Mouse (Mus musculus): ENCODE data around the gene Coro1c.
"Not testable (repeated sequence)": the region's sequence is repeated elsewhere in the genome, so short reads cannot be mapped to it uniquely, and the experiment has no call there.

Gene Coro1c

DNA sequence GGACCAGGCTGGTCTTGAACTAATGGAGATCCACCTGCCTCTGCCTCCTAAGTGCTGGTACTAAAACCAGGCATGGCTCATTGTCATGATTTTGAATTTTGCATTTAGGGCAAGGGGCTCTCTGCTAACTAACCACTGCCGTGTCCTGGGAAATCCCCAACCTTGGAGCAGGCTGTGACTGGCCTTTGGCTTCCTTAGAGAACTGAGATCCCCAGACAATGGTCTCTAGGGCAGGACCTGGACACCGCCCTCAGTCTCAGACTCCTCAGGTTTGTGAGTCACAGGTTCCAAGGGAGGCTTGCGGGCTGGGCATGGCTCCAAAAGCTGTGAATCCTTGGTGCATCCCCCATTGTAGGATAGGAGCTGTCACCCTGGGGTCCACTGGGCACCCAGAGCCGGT lies 81.9 kb downstream of the Coro1c start:
- no peak for DNase-seq

DNA sequence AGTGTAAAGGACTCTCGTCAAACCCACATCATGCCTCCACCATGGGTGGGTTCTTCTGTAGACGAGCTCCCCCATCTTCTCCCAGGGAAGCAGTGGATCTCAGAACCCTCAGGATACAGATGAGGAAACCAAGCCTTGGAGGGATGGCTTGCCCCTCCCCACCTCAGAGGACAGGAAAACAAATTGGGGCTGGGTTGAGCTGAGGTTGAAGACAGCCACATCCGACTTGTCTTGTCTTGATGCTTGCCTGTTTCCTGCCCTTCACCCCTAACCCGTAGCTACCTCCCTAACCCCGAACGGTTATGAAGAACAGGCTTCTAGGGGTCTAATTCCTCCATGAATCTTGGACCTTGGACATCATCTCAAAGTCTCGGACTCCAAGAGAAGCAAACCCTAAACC lies 83.0 kb downstream of the Coro1c start:
- DNase-seq = no peak

DNA sequence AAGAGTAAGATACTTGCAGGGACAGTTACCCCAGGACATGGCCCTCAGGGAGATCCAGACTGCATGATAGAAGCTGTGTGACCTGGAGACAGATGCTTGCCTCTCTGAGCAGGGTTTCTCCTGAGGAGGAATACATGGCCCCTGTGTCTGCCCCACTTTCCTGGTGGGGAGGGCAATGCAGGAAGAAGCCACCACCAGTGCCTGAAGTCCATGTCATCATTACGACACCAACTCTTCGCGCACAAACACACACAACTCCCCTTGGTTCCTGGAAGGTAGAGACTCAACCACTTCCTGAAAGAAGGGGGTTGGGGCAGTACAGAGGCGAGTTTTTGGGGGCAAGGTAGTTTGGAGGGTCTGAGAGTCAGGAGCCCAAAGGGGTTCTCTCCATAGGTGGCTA lies 84.3 kb downstream of the Coro1c start:
- DNase-seq = no peak

DNA sequence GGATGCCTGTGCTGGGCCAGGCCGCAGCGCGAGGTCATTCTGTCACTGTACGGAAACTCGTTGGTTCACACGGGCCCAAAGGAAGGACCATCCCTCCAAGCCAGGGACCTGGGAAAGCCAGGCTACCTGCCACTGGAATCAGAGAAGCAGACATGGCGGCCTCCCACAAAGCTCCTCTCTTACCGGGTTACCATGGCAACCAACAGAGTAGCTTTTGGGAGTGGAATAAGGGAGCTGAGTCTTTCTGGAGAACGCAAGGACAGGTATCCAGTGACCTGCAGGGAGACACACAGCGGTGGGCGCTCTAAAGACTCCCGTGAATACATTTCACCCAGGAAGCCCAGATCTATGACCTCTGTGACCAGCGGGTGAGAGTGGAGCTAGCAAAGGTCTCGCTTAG lies 90.0 kb downstream of the Coro1c start:
- DNase-seq = no peak

DNA sequence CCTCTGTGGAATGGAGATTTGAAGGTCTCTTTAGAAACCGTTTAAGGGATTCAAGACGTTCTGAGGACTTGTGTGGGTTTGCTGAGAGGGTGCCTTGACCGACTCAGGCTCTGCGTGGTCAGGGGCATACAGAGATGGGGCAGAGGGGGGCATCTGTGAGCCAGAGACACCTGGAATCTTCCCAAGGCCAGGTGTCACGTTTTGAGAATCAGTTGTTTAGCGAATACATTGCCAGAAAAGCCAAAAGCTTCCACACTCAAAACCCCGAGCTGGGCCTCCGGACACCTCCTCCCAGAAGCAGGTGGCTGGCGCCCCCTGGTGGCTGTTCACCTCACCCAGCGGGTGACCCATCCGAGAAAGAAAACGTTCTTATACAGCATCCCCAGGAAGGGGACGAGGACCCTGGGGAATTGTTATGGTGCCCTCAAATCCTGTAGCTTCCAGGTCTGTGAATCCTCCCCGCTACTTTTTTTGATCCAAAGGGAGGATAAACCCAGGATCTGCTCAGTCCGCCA lies 92.9 kb downstream of the Coro1c start:
- DNase-seq = peak; percentile 39 to 48

DNA sequence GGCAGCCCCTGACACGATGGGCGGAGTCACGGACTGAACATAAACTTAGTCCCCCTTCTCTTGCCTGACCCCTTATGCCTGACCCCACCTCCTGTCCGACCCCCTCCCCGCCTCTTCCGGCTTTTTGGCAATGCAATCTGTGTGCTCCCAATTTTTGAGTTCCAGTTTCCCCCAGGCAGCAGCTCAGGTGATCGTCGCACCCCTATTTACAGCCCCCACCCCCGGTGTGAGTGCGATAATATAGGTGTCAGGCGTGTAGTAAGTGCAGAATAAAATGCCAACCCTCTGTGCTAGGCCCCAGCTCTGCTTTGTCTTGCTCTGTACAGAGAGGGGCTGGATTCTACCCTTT lies 93.5 kb downstream of the Coro1c start:
- no peak for DNase-seq

DNA sequence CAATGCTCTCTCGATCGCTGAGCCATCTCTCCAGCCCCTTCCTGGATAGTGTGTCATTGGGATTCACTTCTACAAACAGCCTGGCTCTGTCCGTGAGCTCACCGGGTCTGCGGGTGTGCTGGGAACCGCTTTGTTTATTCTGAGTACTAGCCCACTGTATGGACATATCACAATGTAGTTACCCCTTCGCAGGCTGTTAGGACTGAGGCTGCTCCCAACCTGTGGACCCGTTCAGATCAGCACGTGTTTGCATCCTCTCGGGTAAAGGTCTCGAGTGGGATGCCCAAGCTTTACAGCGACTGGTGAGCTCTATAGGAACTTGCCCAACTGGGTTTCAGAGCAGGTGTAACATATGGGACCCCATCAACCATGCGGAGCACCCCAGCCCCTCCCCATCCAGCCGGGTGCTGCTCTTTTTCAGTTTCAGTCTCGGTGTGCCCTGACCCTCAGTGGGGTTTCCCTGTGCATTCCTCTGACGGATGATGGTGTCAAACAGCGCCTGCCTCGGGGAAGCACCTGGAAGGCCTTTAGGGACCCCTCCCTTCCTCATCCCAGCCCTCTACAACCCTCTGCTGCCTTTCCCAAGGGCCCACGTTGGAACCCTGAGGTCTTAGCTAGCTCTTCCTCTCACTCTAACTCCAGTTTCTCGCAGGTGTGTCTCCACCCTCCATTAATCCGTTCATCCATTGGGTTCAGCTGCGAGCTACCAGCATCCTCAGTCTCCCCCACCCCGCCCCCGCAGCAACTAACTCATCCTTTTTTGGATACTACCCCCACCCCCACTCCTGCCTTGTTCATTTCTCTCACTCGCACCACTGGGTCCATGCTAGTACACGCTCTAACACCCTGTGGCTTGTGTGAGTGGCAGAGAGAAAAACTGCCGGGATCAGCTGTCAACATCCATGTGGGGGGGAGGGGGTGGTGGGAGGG lies 94.2 kb downstream of the Coro1c start:
- no peak for DNase-seq

DNA sequence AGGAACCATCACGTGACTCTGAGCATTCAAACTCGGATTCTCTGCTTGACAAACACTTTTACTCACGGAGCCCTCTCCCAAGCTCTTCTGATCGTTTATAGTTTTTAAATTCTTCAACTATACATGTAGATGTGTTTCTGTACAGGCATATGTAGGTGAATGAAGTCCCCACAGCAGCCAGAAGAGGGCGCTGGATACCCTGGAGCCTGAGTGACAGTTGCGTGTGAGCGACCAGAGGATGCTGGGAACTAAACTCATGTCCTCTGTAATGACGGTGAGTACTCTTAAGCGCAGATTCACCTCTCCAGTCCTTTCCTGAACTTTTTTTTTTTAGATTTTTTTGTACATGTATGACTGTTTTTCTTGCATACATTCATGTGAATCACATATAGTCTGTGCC lies 95.0 kb downstream of the Coro1c start:
- DNase-seq = no peak

DNA sequence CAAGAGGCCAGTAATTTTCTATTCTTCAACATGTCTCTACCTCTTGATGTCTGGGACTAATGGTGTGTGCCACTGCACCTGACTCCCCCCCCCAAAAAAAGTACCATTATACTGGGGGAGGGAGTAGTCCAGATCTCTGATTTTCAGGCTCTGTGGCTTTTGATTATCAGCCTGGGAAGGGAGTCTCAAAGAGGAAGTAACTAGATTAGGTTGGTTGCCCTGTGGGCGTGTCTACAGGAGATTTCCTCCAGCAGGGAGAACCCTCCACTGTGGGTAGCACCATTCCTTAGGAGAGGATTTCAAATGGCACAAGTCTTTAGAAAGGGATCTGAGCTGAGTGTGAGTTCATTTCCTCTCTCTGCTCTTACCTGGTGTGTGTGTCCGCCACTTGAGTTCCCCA lies 95.9 kb downstream of the Coro1c start:
- DNase-seq = no peak

DNA sequence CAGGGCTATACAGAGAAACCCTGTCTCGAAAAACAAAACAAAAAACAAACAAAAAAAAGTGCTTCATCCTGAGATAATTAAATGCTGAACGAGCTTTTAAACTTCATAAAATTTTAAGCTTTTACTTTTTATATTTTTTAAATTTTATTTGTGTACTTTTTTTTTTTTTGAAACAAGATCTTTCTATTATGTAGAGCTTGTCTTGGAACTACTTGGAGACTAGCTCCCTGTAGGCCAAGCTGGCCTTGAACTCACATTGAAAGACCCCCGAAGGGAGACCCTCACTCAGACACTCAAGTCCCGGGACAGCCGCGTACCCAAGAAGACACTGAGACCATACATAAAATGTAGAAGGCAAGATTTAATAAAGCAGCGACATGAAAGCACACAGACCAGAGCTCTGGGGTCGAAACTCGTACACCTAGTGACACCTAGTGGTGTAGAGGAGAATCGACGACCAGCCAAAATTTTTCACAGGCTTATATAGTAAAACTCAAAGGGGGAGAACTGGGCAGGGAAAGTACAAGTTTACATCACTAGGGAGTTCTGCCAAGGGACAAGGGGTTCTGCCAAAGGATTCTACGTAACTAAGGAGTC lies 96.6 kb downstream of the Coro1c start:
- DNase-seq = not testable (repeated sequence)

DNA sequence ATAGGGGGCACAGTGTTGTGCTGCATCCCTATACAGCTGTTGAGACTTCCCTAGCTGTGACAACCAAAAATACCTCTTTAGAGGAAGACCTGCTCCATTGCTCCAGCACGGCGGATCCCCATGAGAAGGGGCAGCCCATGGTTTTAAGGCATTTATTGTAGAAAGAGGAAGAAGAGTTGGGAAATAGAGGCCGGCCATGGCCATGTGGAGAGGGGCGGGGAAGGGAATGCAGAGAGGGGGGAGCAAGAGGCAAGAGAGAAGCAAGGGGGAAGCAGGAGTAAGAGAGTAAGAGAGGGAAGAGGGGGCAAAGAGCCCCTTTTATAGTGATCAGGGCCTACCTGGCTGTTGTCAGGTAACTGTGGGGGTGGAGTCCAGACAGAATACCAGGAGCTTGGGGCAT lies 98.4 kb downstream of the Coro1c start:
- DNase-seq = no peak

DNA sequence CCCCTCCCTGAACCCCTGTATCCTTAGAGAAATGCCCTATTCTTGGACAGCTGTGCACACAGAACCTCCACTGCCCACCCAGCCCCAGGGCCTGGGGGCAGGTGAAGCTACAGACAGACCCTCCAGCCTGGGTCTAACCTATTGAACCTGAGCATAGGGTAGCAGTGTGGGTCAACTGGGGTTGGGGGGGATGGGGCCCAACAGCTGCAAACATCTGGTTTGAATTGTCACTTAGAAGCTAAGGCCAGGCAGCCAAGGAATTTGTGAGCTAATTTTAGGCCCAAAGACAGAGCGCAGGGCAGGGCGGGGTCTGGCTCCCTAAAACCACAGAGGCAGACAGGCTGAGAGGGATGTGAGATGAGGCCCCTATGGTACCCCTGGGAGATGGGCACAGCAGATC lies 100.4 kb downstream of the Coro1c start:
- DNase-seq = no peak

DNA sequence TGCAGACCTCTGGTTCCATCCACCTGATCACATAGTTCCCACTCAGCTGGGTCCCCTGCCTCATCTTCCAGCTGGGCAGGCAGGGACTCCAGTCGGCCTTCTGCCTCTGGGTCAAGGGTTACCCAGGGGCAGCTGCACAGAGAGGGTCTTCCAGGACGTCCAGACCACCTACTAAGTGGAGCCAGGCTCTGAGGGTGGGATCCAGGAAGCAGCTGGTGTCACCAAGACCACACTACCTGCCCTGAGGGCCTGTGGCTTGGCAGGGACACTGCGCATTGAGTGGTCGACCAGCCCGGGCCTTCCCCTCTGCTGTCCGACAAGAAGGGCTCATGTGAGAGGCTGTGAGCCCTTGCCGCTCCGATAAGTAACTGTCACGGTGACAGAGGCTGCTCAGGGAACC lies 100.8 kb downstream of the Coro1c start:
- DNase-seq = no peak

DNA sequence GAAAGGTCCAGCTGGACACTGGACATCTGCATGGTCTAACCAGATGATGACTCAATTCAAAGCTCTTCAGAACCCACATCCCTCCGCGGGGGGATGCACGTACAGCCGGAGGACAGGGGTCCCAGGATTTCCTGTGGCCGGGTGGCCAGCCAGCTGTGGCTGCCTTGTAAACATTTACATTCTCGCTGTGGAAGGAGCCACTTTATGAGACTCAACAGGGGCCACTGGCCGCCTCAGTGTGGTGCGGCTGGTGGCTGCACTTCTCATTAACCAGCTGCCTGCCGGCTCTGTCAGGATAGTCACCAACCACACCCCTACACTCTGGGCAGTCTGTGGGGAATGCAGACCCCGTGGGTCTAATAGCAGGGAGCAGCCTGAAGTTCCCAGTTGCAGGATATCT lies 102.1 kb downstream of the Coro1c start:
- no peak for DNase-seq

DNA sequence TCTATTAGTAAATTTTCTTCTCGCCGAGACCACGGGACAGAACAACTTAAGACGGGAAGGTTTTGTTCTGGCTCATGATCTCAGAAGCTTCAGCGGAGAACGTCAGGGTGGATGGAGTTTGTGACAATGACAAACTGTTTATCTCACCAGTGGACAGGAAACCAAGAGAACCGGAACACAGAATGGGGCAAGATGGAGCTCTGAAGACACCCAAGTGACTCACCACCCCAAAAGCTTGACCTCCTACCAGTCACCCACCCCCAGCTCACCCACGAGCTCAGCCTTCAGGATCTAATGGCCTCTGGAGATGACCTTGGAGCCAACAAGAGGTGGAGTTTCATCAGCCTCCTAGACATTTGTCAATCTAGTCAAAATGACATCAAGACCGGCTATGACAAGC lies 103.3 kb downstream of the Coro1c start:
- DNase-seq = no peak

DNA sequence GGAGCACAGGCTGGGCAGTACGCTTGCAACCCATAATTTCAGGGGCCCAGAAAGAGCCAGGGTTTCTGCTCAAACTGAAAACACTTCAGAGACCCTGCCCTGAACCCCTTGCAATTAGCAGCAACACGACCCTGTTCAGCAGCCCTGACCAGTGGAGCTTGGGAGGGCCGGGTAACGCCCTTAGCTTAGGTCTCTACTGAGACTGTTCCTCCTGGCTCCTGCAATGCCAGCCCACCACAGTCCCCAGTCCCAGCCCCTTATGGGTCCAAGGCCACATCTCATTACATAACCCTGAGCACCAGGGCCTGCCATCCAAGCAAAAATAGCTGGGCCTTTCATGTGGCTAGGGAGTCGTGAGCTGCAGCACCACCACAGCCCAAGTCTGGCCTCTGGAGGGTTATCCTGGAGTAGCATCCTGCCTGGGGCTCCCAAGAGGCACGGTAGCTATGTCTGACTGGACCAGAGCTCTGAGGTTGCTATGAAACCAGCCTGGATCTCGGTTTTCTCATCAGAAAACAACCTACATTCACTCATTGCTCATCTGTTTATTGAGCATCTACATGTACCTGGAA lies 104.1 kb downstream of the Coro1c start:
- DNase-seq = no peak

DNA sequence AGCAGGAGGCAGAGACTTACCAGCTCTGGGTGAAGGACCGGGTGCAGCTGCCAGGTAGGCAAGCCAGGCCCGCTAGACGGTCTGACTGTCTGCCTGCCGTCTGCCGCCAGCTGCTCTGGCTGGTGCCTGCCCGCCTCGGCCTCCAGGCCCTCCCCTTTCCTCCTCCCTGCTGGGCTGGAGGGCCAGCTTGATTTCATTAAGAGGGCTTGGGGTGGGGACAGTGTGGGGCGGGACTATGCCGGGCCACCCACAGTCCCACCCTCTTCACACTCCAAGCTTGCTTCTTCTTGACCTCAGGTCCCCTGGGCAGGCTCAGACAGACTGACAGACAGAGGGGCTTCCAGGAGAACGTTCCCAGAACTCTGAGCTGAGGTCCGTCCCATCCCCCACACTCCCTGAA lies 108.3 kb downstream of the Coro1c start, which contains the start of gene Tmem119:
TSS of gene Tmem119 (minus strand) at position 237 of the 400 bp plus-strand sequence.
- peak; percentile 50 to 55 for DNase-seq

DNA sequence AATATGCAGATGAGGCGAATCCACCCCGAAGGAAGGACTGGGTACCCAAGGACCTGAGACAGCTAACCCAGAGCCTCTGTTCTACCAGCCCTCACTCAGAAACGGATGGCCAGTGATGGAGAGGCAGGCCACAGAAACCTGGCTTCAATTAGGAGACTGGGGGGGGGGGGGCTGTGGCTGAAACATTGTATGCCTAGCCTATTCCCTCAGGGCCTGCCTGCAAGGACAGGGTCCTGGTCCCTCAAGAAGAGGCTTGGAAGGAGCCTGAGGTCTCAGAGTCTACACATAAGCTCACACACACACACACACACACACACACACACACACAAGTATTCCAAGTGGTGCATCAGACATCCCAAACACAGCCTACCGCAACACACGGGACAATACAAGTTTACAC lies 108.9 kb downstream of the Coro1c start:
- DNase-seq = no peak

DNA sequence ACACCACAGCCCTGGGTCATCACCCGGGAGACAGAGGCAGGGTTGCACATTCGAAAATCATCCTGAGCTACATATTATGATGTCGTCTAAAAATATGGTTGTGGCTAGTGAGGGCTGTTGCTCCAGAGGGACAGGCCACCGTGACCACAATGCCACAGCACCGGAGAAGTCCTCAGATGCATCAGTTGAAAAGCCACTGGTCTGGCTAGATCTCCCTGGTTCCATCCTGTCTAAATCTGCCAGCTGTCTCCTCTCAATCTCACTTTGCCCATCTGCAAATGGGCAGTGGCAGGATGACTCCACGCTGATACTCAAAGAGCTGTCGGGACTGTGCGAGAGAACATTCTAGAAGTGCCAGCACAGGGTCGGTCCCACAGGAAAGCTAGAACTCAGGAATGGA lies 110.0 kb downstream of the Coro1c start:
- DNase-seq = no peak

DNA sequence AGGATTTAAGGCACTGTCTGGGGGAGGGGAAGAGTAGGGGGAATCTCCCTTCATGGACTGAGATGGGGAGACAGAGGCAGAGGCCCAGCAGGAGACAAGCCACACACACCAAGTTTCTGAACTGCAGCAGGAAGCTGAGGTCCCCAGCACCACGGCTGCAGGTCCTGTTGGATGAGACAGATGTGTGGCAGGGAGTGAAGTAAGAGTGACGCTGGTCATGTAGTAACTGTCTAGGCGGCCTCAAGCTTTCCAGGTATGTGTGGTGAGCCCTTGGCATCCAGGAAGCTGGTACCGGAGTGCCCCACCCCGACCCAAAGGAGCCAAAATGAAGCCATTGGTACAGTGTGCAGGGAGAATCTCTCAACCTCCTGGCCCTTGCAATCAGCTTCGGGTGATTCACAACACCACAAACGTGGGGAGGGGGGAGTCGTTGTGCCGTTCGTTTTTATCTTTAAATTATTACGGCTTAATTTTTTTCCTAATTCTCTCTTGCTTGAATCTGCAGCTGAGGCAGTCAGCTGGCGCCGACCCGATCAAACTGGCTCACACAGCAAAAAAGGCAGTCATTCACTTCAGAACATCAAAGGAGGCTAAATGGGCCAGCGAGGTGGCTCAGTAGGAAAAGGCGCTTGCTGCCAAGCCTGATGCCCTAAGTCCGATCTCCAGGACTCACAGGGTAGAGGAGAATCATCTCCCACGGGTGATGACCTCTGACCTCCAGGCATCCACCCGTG lies 111.2 kb downstream of the Coro1c start:
- no peak for DNase-seq

DNA sequence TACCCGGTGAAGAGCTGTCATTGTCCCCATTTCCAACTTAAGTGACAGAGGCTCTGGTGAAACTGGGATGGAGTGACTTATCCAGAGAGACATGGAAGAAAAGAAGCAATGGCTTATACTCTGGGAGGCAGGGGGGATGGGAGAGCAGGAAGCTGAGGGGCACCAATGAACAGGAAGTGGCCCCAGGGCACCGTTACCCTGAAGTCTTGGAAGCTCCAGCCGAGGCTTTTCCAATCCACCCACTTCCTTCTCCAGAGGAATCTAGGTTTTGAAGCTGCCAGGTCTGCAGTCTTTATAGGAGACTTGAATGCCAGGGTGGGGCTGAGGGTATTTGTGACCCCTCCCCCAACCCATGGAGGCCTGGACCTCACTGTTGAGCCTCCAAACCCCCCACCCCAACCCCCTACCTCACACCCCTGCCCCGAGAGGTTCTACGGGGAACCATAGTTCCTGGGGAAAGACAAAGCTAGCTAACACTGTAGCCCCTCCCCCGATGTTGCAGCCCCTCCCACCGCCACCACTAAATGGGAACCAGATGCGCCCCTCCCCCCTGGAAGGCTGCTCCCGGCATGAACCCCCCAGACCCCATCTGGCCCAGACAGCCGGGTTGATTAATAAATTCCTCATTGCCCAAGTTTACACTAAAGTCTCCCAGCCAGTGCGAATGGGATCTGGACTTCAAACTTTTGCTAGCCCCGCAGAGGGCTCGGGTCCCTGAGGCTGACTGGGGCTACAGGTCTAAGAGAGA lies 112.0 kb downstream of the Coro1c start:
- no peak for DNase-seq

Measured in lung, adult 18-20 months (tissue).